Mouse (Mus musculus): ENCODE results near the gene Pex12.

- TF ChIP-seq CTCF (IDR thresholded peaks at IDR 0.05; ENCODE audit: low read depth) = no peak
- TF ChIP-seq EP300 (IDR thresholded peaks at IDR 0.05; ENCODE audit: low read depth) = no peak
Measured at GRCm38 (mm10) chr11:83319048-83319447, 16.7 kb upstream of the Pex12 start.
